In genomic region chr2:110411428-110411827, GRCm38 (mm10) we compare ENCODE assay signal across 12 mouse cellular contexts. TPM values are rescaled to one million over a fixed set of nuclear protein-coding genes. Genes with fewer than 3 reads are reported as not detected.
DNase-seq lines count a peak whose midpoint lies in the region; ATAC-seq and TF ChIP-seq lines count a peak whose summit lies in the region.
"Had no signal": no experiment of that assay in that cellular context is flagged by ENCODE, and none has a peak within 500 bp of the region (broad histone marks: within the 10 kb centered on the region; RNA-seq: fewer than 3 reads in every experiment).

No protein-coding gene starts in this region.

- no peaks in the 10 kb centered on the region for H3K36me3 ChIP-seq in limb, embryonic 14.5 days (ENCODE audit: control insufficient read depth, insufficient read depth, low read length)
- H3K36me3 ChIP-seq in limb, embryonic 10.5 days: no peaks in the 10 kb centered on the region
- no peaks in the 10 kb centered on the region for H3K36me3 ChIP-seq in stomach, embryonic 15.5 days
- H3K36me3 ChIP-seq: lung, embryonic 15.5 days; neural tube, embryonic 12.5 days had no signal

- WGBS in limb, embryonic 14.5 days: 74% methylated on average over 3 of the region's 3 CpGs
- 91% methylated on average over 3 of the region's 3 CpGs for WGBS in limb, embryonic 10.5 days
- 68% methylated on average over 3 of the region's 3 CpGs for WGBS in stomach, embryonic 15.5 days

- no peaks in the 10 kb centered on the region for H3K4me1 ChIP-seq in limb, embryonic 14.5 days (ENCODE audit: control insufficient read depth, insufficient read depth, low read length)
- H3K4me1 ChIP-seq in limb, embryonic 10.5 days: peaks cover 13% of the 10 kb centered on the region
- H3K4me1 ChIP-seq in stomach, embryonic 15.5 days: no peaks in the 10 kb centered on the region
- H3K4me1 ChIP-seq: lung, embryonic 15.5 days; neural tube, embryonic 12.5 days had no signal

- ATAC-seq in limb, embryonic 14.5 days (ENCODE audit: low FRiP score, low read depth): no peak; the same call in 1 of the 2 replicates
- ATAC-seq in stomach, embryonic 15.5 days (ENCODE audit: insufficient read depth, low FRiP score, low read depth): 0 out of 2 replicates have a peak, but pooled peaks have one; percentile 31

- H3K27ac ChIP-seq in limb, embryonic 14.5 days (replicated peaks; ENCODE audit: low read depth, low read length): peak overlapping the region; percentile 26; the same call in 1 of the 2 replicates
- no peak overlapping the region for H3K27ac ChIP-seq in limb, embryonic 10.5 days
- H3K27ac ChIP-seq in stomach, embryonic 15.5 days: peak overlapping the region; percentile 16; the same call in 1 of the 2 replicates
- H3K27ac ChIP-seq: kidney, postnatal 0 days; lung, embryonic 15.5 days; neural tube, embryonic 12.5 days had no signal

- H3K4me2 ChIP-seq in limb, embryonic 14.5 days (replicated peaks; ENCODE audit: low read depth, low read length, severe bottlenecking): no peak overlapping the region
- H3K4me2 ChIP-seq in stomach, embryonic 15.5 days: no peak overlapping the region
- H3K4me2 ChIP-seq: lung, embryonic 15.5 days; neural tube, embryonic 12.5 days had no signal

- H3K27me3 ChIP-seq in limb, embryonic 14.5 days (ENCODE audit: control insufficient read depth, insufficient read depth, low read length): no peaks in the 10 kb centered on the region
- H3K27me3 ChIP-seq in limb, embryonic 10.5 days (ENCODE audit: low read depth, poor library complexity, severe bottlenecking): no peaks in the 10 kb centered on the region
- H3K27me3 ChIP-seq in stomach, embryonic 15.5 days (replicated peaks): no peaks in the 10 kb centered on the region
- H3K27me3 ChIP-seq: lung, embryonic 15.5 days; neural tube, embryonic 12.5 days had no signal

- peak; percentile 55 for DNase-seq in limb, embryonic 14.5 days (ENCODE audit: low spot score)
- DNase-seq in limb, embryonic 10.5 days (ENCODE audit: low spot score): no peak
- DNase-seq in heart, adult 9 months (ENCODE audit: low spot score in 2 of 2): peak; percentile 73
- peak; percentile 9 to 70 for DNase-seq in left cerebral cortex, adult 9 months (ENCODE audit: low spot score in 2 of 2)
- DNase-seq in thymus, postnatal 25 days: no peak
- no peak for DNase-seq in spleen, postnatal 14 days (ENCODE audit: low spot score in 2 of 2)
- DNase-seq in c-Kit-positive CD71-positive TER-119-positive erythroid progenitor cells, embryonic 14.5 days (ENCODE audit: low spot score): no peak
- DNase-seq: cerebellum, adult 2 months had no signal

- no peaks in the 10 kb centered on the region; the same call in 1 of the 2 replicates for H3K9me3 ChIP-seq in limb, embryonic 14.5 days (ENCODE audit: control insufficient read depth, low read length)
- H3K9me3 ChIP-seq in limb, embryonic 10.5 days (replicated peaks): no peaks in the 10 kb centered on the region
- H3K9me3 ChIP-seq in stomach, embryonic 15.5 days: no peaks in the 10 kb centered on the region
- H3K9me3 ChIP-seq: lung, embryonic 15.5 days; neural tube, embryonic 12.5 days had no signal

- H3K4me3 ChIP-seq in limb, embryonic 14.5 days (replicated peaks; ENCODE audit: low read length): no peak overlapping the region
- no peak overlapping the region for H3K4me3 ChIP-seq in limb, embryonic 10.5 days
- no peak overlapping the region for H3K4me3 ChIP-seq in stomach, embryonic 15.5 days (replicated peaks)
- H3K4me3 ChIP-seq: lung, embryonic 15.5 days; neural tube, embryonic 12.5 days had no signal

- H3K9ac ChIP-seq in limb, embryonic 14.5 days (ENCODE audit: low read depth, low read length, severe bottlenecking): no peak overlapping the region
- no peak overlapping the region for H3K9ac ChIP-seq in stomach, embryonic 15.5 days
- H3K9ac ChIP-seq: lung, embryonic 15.5 days; neural tube, embryonic 12.5 days had no signal

- TF ChIP-seq POLR2A in limb, embryonic 14.5 days (IDR thresholded peaks at IDR 0.05; ENCODE audit: borderline replicate concordance, extremely low read depth, insufficient read depth, insufficient read length): no peak

RNA-seq across cellular contexts. Expression of gene Fibin, which starts 48.4 kb away (rescaled TPM):
- polyA plus RNA-seq in limb, embryonic 14.5 days (2012; rRNA removed): 111 TPM in 2 replicates
- 122 and 128 TPM in 2 replicates for polyA plus RNA-seq in limb, embryonic 14.5 days (2014; fragmentation: Nextera tagmentation; extraction: Ambion mirVana)
- polyA plus RNA-seq in limb, embryonic 10.5 days (2016; fragmentation: Nextera tagmentation; extraction: Ambion mirVana): 24.3 and 46.5 TPM in 2 replicates
- 44.4 and 45.3 TPM in 2 replicates for polyA plus RNA-seq in stomach, embryonic 15.5 days (2015; fragmentation: Nextera tagmentation; extraction: Ambion mirVana)

Comparison
In these comparisons a context has a peak if more than half of its experiments do, and no peak if none do; other contexts are left out.
1. DNase-seq: peak in limb, embryonic 14.5 days (single experiment), heart, adult 9 months (2 of 2) and left cerebral cortex, adult 9 months (2 of 2); none in limb, embryonic 10.5 days (single experiment), thymus, postnatal 25 days (single experiment), spleen, postnatal 14 days (0 of 2) and c-Kit-positive CD71-positive TER-119-positive erythroid progenitor cells, embryonic 14.5 days (single experiment).